7 mouse cellular contexts compared by ENCODE assay signal in the genomic region with DNA sequence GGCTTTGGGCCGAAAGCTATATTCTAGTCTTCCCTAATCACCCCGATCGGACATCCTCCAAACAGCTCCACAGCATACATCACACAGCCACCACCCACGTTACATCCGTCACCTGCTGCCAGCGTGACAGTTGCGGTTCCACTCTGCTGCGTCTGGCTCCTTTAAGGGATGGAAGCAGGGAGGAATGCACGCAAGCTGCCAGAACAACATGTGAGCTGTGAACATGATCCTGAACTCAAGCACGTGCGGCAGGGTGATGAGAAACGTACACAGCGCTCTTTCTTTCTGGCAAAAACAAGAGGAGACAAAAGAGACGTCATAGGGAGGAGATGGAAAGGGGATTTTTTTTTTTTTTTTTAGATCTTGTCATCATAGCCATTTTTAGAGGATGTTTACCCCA. TPM values are rescaled to one million over a fixed set of nuclear protein-coding genes. Genes with fewer than 3 reads are reported as not detected.
A peak's percentile ranks its signal among the peaks of the same experiment; 100 is the strongest.
DNase-seq lines count a peak whose midpoint lies in the region; ATAC-seq and TF ChIP-seq lines count a peak whose summit lies in the region.

No protein-coding gene starts in this region.

- no peaks in the 10 kb centered on the region for H3K27me3 ChIP-seq in hindbrain, embryonic 13.5 days
- H3K27me3 ChIP-seq in hindbrain, embryonic 10.5 days (ENCODE audit: insufficient read depth, poor library complexity, severe bottlenecking): no peaks in the 10 kb centered on the region
- H3K27me3 ChIP-seq in heart, postnatal 0 days (ENCODE audit: control insufficient read depth, insufficient read depth, low read length): no peaks in the 10 kb centered on the region
- no peaks in the 10 kb centered on the region for H3K27me3 ChIP-seq in kidney, embryonic 14.5 days (ENCODE audit: control insufficient read depth, insufficient read depth, low read length)
- no peaks in the 10 kb centered on the region for H3K27me3 ChIP-seq in liver, postnatal 0 days (ENCODE audit: insufficient read depth, low read length)

- no peak overlapping the region for H3K9ac ChIP-seq in hindbrain, embryonic 13.5 days
- no peak overlapping the region for H3K9ac ChIP-seq in heart, postnatal 0 days (replicated peaks; ENCODE audit: low read depth, low read length)
- no peak overlapping the region for H3K9ac ChIP-seq in kidney, embryonic 14.5 days (ENCODE audit: low read depth, low read length)
- H3K9ac ChIP-seq in liver, postnatal 0 days (replicated peaks): no peak overlapping the region

- no peak overlapping the region for H3K4me3 ChIP-seq in hindbrain, embryonic 13.5 days
- no peak overlapping the region for H3K4me3 ChIP-seq in hindbrain, embryonic 10.5 days
- H3K4me3 ChIP-seq in heart, postnatal 0 days (ENCODE audit: low read depth, low read length): no peak overlapping the region
- H3K4me3 ChIP-seq in kidney, embryonic 14.5 days (ENCODE audit: low read length): no peak overlapping the region
- H3K4me3 ChIP-seq in liver, postnatal 0 days (ENCODE audit: low read depth, low read length): no peak overlapping the region

- H3K27ac ChIP-seq in hindbrain, embryonic 13.5 days: peak overlapping the region; percentile 37; the same call in 1 of the 2 replicates
- H3K27ac ChIP-seq in hindbrain, embryonic 10.5 days: no peak overlapping the region
- no peak overlapping the region for H3K27ac ChIP-seq in heart, postnatal 0 days (ENCODE audit: low read depth)
- H3K27ac ChIP-seq in kidney, embryonic 14.5 days (ENCODE audit: low read depth, low read length): no peak overlapping the region
- H3K27ac ChIP-seq in liver, postnatal 0 days (ENCODE audit: low read depth): no peak overlapping the region

- H3K36me3 ChIP-seq in hindbrain, embryonic 13.5 days: no peaks in the 10 kb centered on the region
- no peaks in the 10 kb centered on the region for H3K36me3 ChIP-seq in hindbrain, embryonic 10.5 days
- no peaks in the 10 kb centered on the region for H3K36me3 ChIP-seq in heart, postnatal 0 days (replicated peaks; ENCODE audit: control insufficient read depth, insufficient read depth, low read length)
- no peaks in the 10 kb centered on the region for H3K36me3 ChIP-seq in kidney, embryonic 14.5 days (ENCODE audit: control insufficient read depth, insufficient read depth, low read length)
- H3K36me3 ChIP-seq in liver, postnatal 0 days (replicated peaks; ENCODE audit: insufficient read depth, low read length): no peaks in the 10 kb centered on the region

- peaks cover 10% of the 10 kb centered on the region for H3K4me1 ChIP-seq in hindbrain, embryonic 13.5 days (replicated peaks)
- peaks cover 16% of the 10 kb centered on the region for H3K4me1 ChIP-seq in hindbrain, embryonic 10.5 days (replicated peaks)
- peaks cover 5% of the 10 kb centered on the region; the same call in 1 of the 2 replicates for H3K4me1 ChIP-seq in heart, postnatal 0 days (ENCODE audit: control insufficient read depth, insufficient read depth)
- peaks cover 3% of the 10 kb centered on the region for H3K4me1 ChIP-seq in kidney, embryonic 14.5 days (ENCODE audit: control insufficient read depth, insufficient read depth, low read length)
- peaks cover 9% of the 10 kb centered on the region for H3K4me1 ChIP-seq in liver, postnatal 0 days (ENCODE audit: insufficient read depth)

- H3K4me2 ChIP-seq in hindbrain, embryonic 13.5 days: no peak overlapping the region
- H3K4me2 ChIP-seq in heart, postnatal 0 days (ENCODE audit: low read depth, low read length): no peak overlapping the region
- no peak overlapping the region for H3K4me2 ChIP-seq in kidney, embryonic 14.5 days (replicated peaks; ENCODE audit: low read depth, low read length)
- no peak overlapping the region for H3K4me2 ChIP-seq in liver, postnatal 0 days (ENCODE audit: low read depth, low read length)

- no peaks in the 10 kb centered on the region for H3K9me3 ChIP-seq in hindbrain, embryonic 13.5 days
- peaks cover 5% of the 10 kb centered on the region for H3K9me3 ChIP-seq in hindbrain, embryonic 10.5 days
- H3K9me3 ChIP-seq in heart, postnatal 0 days (replicated peaks; ENCODE audit: control insufficient read depth, low read length): no peaks in the 10 kb centered on the region
- no peaks in the 10 kb centered on the region for H3K9me3 ChIP-seq in kidney, embryonic 14.5 days (ENCODE audit: control insufficient read depth, low read length)
- H3K9me3 ChIP-seq in liver, postnatal 0 days (ENCODE audit: low read length): no peaks in the 10 kb centered on the region

- TF ChIP-seq EP300 in heart, postnatal 0 days (IDR thresholded peaks at IDR 0.05; ENCODE audit: low read depth): peak; percentile 80
- TF ChIP-seq EP300 in liver, postnatal 0 days (IDR thresholded peaks at IDR 0.05; ENCODE audit: low read depth): no peak

- 0 out of 2 replicates have a peak, but pooled peaks have one; percentile 21 for ATAC-seq in hindbrain, embryonic 13.5 days (ENCODE audit: low FRiP score)
- ATAC-seq in heart, postnatal 0 days (ENCODE audit: insufficient read depth, low read depth): peak; percentile 83
- peak; percentile 24; the same call in 1 of the 2 replicates for ATAC-seq in kidney, embryonic 14.5 days (ENCODE audit: low FRiP score, low TSS enrichment)
- no peak for ATAC-seq in liver, postnatal 0 days

- no peak for TF ChIP-seq CTCF in heart, postnatal 0 days (IDR thresholded peaks at IDR 0.05; ENCODE audit: low read depth)
- no peak for TF ChIP-seq CTCF in liver, postnatal 0 days (IDR thresholded peaks at IDR 0.05; ENCODE audit: low read depth)

- 58% methylated on average over 14 of the region's 14 CpGs for WGBS in hindbrain, embryonic 13.5 days
- WGBS in hindbrain, embryonic 10.5 days: 86% methylated on average over 14 of the region's 14 CpGs
- 50% methylated on average over 14 of the region's 14 CpGs for WGBS in heart, postnatal 0 days
- WGBS in kidney, embryonic 14.5 days: 39% methylated on average over 14 of the region's 14 CpGs
- WGBS in liver, postnatal 0 days (ENCODE audit: insufficient replicate concordance): 79% methylated on average over 14 of the region's 14 CpGs

- no peak for DNase-seq in hindbrain, embryonic 10.5 days (ENCODE audit: low spot score)
- peak; percentile 75 for DNase-seq in heart, postnatal 0 days (ENCODE audit: low spot score)
- peak; percentile 9 for DNase-seq in naive thymus-derived CD4-positive, alpha-beta T cell, adult 2 months (ENCODE audit: low read depth)
- no peak for DNase-seq in liver, postnatal 0 days
- DNase-seq in embryo, embryonic 10 days (ENCODE audit: low spot score): no peak

RNA-seq across cellular contexts. Expression of gene Ranbp9, which starts 17.8 kb away (rescaled TPM):
- polyA plus RNA-seq in hindbrain, embryonic 13.5 days (2015; fragmentation: Nextera tagmentation; extraction: Ambion mirVana): 10.4 and 12.9 TPM in 2 replicates
- 8.7 and 9.4 TPM in 2 replicates for polyA plus RNA-seq in hindbrain, embryonic 10.5 days (2016; fragmentation: Nextera tagmentation; extraction: Ambion mirVana)
- total RNA-seq in heart, postnatal 0 days (2014; rRNA removed; ENCODE audit: low replicate concordance): 42.5 and 54.6 TPM in 2 replicates
- 6.7 and 6.9 TPM in 2 replicates for polyA plus RNA-seq in heart, postnatal 0 days (2015; fragmentation: Nextera tagmentation; extraction: Ambion mirVana)
- 15.1 and 21.1 TPM in 2 replicates for polyA plus RNA-seq in kidney, embryonic 14.5 days (2014; fragmentation: Nextera tagmentation; extraction: Ambion mirVana)
- 3.0 and 4.6 TPM in 2 replicates for polyA plus RNA-seq in liver, postnatal 0 days (2015; fragmentation: Nextera tagmentation; extraction: Ambion mirVana)

Comparison
In these comparisons a context has a peak if more than half of its experiments do, and no peak if none do; other contexts are left out.
1. DNase-seq: peak in heart, postnatal 0 days (single experiment) and naive thymus-derived CD4-positive, alpha-beta T cell, adult 2 months (single experiment); none in hindbrain, embryonic 10.5 days (single experiment), liver, postnatal 0 days (single experiment) and embryo, embryonic 10 days (single experiment).